Mouse (Mus musculus) forelimb bud, embryonic 11.5 days (tissue): ENCODE results near the gene Map3k15.

Source experiments
- DNase-seq: peaks from one replicate; pipeline ENCODE4 v3.0.0-alpha.2; 2012; ENCODE audit warnings: low read depth, low spot score

Map3k15 gene

DNA sequence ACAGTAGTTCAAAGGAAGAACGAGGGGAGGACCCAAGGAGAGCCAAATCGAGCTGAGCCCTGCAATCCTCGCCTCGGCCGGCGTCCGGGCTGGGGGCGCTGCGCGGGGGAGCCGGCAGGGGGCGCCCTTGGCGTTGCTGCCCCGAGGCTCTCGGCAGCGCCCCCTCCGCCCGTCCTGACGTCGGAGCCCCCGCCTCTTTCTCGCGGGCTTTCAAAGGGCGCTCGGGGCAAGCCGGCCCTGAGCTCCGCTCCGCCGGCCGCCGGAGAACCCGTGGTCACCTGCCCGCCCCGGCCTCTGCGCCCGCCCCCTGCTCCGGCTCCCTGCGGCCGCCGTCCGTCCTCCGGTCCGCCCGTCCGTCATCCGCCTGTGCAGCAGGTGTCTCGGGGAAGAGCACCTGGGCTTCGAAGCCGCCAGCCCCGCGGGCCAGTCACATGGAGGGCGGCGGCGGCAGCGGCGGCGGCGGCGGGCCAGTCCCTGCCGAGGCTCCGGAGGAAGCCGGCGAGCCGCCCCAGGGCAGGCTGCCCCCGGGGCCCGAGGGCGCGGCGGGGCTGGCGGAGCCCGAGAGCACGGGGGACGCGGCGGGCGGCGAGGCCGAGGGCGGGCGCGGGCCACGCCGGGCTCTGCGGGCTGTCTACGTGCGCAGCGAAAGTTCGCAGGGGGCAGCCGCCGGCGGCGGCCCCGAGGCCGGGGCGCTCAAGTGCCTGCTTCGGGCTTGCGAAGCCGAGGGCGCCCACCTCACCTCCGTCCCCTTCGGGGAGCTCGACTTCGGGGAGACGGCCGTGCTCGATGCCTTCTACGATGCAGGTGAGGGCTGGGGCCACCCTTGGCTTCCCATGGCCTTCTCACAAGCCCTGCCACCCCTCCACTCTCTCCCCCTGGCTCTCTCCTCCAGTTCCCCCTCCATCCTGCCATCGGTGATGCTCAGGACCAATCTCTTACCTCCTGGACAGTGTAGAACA lies at the start of gene Map3k15:
TSS of gene Map3k15 (plus strand) at position 432 of the 959 bp plus-strand sequence.
- peak; percentile 10 for DNase-seq

DNA sequence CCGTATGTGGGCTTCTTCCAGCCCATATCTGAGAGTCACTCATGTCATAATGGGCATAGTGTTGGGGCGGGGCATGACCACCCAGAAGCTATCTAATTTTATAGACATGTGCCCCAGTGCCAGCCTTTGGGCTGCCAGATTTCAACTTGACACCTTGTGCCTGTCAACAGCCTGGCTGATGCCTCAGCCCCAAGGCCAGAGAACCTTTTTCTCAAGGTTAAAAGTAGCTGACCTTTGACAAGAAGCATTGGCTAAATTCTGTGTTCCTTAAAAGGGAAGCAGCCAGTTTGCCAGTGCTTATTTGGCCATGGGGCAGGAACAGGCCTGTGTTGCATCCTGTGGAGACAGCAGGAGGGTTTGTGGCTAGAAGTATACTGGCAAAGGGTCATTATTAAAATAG lies 45.7 kb upstream of the Map3k15 start:
- no peak for DNase-seq

DNA sequence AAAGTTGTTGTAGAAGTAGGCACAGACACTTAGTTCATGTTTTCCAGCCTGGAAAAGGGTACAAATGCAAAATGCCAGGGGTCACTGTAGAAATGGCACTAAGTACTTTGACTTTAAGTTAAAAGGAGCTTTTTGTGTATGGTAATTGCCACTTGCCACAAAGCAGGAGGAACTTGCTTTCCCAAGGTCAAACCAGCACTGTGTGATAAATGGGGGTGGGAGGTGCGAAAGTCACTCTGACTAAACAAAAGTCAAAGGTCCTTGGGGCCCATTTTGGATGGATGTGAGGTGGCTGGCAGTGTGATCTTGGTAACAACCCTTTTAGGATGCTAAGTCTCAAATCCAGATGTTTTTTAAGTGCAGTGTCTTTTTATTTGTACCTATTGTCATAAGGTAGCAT lies 44.6 kb upstream of the Map3k15 start:
- no peak for DNase-seq

DNA sequence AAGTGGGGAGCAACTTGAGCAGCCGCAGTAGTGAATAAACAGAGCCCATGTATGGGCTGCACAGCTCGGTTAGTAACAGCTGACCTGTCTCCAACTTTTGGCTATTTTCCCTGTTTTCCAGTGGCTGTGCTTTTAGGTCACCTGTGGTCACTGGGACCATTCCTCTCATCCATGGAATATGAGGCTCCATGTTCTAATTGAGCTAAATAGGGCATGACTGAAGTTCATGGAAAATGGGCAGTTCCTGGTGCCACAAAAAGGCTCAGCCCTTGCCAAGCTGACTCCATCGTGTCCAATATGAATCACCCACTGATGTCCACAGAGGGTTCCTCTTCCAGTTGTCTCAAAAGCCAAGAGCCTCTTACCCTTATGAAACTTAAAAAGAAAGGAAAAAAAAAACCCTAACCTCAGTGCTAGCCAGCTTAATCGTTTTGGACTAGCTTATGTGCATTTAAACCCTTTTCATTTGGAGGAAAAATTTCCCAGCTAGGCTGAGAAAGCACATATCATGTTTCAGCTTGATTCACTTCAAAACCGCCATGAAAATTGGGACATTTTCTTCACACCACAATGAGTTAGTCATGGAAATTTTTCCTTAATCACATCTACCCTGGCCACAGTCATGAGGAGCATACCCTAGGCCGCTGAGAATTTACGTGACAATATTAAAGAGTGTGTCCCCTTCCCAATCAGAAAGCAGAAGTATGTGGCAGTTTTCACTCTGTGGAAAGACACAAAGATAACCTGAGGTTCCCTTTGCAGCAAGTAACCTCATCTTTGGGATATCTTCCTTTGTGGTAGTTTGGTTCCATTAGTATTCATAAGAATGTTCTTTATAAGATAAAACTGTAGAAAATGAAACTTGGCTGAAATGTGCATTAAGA lies 34.4 kb upstream of the Map3k15 start:
- no peak for DNase-seq

DNA sequence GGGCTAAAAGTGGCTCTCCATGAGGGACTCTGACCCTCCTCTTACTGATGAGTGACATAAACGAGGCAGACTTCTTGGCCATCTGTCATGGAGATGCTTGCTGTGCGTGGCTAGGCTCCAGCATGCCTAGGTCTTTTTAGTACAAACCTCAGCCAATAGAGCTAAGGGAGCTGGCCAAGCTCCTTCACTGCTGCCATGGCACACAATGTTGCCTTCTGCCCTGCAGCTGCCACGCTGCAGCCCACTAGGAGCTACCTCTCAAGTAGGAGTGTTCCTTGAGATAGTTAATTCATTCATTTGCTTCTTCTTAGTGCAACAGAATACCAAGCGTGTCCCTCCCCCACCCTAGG lies 33.8 kb upstream of the Map3k15 start:
- DNase-seq = no peak

DNA sequence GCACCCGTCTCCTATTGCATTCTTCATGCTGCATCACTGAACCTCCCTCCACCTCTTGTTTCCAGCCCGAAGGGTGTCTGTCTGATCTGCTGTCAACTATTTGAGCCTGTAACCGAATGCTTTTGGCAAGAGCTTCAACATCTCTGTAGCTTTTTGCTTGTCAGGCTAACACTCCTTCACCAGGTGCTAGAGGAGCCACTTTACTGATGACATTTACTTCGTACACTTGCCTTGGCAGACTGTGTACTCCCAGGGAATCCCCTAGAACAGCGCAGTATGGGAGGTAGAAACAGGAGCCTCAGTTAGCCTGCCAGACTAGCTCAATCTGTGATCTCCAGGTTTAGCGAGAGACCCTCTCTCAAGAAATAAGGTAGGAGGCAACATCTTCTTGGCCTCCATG lies 32.8 kb upstream of the Map3k15 start:
- DNase-seq = no peak

DNA sequence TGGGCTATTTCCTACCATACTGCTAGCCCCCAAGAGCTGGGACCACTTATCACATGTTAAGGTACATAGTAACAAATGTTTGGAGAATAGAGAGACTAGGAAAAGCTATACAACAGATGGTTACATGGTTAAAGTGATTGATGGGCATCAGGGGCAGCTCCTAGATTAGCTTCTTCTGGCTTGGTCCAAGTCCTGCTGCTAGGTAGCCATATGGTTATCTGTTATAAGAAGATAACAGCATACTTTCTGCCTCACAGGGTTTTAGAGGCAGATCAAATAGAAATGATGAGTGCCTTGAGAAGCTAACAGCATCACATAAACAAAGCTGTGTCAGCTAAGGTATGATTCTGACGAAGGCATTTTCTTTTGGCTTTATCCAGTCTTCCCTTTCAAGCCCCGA lies 26.8 kb upstream of the Map3k15 start:
- no peak for DNase-seq

DNA sequence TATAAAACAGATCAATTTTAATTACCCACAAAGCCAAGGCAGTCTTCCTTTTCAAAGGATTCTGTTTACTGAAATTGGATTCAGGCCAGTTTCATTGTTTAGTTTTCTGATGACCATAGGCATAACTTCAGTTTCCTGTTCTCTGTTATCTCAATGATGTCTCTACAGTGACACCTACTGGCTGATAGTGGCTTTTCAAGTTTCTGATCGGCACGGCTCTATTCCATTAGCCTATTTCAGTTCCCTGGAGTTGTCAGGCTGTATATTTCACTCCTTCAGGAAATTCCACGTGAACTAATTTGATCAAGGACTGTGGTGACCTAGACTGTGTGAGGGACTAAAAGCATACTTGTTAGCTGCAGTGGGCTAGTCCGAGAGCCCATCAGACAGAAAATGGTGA lies 25.0 kb upstream of the Map3k15 start:
- DNase-seq = peak; percentile 65

DNA sequence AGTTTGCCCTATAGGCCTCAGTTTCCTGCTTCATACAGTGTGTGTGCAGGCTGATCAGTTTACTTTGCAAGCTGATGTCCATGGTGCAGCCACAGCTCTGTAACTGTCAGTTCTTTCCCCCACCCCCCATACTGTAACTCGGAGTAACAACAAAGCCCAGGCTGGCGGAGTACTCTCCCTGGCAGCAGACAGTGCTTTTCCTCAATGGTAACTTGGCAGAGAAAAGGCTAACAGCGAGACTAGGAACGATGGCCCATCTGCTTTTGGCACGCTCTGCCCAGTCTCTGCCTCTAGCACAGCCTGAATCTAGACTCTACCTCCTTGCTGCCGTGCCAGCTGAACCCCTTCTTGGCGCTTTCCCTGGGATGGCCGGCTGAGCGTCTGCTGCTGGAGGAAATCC lies 24.3 kb upstream of the Map3k15 start:
- no peak for DNase-seq

DNA sequence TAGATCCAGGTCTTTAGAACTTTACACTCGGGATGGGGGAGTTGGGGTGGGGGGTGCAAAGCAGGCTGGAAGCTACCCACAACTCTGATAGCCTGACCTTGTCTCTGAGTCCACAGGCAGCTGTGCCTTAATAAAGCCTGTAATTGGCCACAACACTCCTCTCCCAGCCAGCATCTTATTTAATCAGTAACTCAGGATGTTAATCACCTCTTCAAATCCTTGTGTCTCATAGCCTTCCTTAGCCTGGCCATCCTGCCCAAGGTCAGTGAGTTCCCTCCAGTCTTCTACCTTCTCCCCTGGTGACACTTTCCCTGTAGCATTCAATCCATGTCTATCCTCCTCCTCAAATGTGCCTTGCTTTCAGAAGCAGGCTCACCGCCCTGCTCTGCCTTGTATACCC lies 19.2 kb upstream of the Map3k15 start:
- DNase-seq = no peak

DNA sequence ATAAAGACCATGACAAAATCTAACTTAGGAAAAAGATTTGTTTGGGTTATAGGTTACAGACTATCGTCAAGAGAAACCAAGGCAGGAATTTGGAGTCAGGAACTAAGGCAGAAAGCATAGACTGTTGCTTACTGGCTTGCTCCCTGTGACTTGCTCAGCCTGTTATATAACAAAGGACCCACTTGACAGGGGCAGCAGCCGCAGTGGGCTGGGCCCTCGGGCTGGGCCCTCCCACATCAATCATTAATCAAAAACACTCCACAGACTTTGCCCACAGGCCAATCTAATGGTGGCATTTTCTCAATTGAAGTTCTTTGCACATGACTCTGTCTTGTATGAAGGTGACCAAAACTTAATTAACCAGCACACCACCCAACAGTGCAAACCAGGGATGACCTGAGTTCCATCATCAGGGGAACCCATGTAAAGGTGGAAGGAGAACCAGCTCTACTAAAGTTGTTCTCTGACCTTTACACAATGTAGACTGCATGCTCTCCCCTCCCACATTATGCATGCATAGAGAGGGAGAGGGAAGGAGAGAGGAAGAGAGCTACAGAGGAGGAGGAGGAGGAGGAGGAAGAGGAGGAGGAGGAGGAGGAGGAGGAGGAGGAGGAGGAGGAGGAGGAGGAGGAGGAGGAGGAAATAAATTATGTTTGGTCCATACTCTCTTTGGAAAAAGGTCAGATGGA lies 17.0 kb upstream of the Map3k15 start:
- no peak for DNase-seq

DNA sequence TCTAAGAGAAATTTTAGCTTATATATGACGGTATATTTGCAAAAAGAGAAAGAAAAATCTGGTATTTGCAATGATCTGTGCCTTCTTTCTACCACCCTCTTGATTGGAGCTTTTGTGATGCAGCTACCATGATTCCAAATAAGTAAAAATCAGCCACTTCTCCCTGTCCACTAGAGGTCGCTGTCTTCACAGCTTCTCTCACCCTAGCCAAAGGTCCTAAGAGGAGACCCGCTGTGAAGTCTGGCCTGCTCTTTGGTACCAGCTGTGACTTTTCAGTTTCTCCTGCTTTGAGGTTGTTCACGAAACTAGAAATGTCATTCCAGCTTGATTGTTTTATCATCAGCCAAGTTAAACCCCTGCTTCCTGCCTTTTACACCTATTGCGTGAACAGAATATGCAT lies 14.5 kb upstream of the Map3k15 start:
- DNase-seq = peak; percentile 64

DNA sequence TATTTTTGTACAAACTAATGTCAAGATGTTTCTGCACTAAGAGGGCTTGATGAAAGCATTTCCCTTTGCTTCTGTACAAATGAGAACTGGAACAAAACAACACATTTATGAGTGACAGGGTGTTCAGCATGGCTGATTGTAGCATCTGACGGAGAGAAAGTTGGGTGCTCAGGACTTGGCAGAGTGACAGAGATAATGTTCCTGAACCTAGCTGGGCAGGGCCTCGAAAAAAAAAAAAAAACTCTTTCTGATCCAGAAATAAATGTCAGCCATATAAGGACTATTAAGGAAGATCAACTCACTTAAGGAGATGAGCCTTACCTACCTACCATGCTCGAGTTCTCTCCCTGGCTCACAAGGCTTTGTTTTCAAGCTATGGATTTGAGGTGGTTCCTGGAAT lies 12.0 kb upstream of the Map3k15 start:
- DNase-seq = no peak

DNA sequence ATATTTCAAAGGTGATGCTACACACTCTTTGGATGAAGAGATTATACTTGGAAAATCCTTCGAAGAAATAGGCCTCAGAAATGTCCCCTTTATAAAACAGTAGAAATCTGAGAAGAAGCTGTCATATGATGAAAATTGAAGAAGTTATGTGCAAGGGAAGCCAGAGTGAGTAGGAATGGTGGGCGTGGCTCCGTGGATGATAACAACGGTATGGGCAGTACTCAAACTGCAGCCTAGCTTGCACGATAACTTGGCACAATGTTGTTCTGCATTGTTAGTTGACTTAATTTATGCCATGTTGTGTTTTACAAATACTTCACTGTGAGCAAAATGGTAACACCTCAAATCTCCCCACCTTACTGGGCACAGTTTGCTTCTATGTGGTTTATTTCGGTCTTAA lies 7.6 kb downstream of the Map3k15 start:
- no peak for DNase-seq

DNA sequence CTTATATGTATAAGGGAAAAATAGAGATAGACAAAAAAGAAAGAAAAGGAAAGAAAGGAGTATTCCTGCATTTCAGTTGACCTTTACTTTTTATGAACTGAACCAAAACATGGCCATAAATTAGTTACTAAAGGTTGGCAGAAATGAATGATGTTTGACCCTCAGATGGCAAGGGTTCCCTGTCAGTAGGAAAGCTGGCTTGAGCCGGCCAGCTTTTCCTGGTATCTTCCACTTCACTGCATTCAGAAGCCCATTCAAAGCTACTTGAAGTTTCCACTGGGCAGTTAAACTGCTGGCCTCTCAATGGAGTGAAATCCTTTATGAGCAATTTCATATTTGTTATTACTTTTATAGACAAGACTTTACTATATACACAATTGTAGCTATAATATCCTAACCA lies 65.1 kb downstream of the Map3k15 start:
- DNase-seq = no peak

DNA sequence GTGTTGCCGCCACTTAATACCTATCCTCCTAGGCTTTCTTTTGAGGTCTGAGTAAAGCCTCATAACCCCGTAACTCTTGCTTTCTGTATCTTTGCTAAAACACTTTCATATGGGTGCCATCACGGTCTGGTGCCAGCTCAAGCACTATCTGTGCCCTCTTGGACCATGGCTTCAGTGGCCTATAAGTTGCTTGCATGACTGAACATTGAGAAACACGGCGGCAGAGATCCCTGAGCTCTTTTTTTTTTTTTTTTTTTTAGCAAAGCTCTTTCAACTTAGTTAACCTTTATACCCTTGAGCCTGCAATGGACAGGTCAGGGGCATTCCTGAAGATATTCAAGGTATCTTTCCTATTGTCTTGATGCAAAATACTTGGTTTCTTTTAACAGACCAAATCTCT lies 66.4 kb downstream of the Map3k15 start:
- DNase-seq = no peak

DNA sequence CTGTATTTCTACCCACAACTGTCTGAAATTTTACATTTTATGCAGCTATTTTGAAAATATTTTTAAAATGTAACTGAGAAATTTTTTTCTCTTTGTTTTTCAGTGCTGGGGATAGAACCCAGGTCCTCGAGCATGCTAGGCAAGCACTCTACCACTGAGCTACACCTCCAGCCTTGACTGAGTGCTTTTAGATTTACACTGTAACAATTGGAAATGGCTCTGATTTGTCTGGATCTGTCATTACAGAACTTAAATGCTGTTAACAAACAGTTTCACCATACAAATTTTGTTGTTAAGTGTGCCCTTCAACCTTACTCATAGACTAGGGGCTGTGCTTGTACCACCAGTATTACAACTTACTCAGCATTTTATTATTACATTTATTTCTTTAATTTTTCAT lies 103.7 kb downstream of the Map3k15 start:
- no peak for DNase-seq

DNA sequence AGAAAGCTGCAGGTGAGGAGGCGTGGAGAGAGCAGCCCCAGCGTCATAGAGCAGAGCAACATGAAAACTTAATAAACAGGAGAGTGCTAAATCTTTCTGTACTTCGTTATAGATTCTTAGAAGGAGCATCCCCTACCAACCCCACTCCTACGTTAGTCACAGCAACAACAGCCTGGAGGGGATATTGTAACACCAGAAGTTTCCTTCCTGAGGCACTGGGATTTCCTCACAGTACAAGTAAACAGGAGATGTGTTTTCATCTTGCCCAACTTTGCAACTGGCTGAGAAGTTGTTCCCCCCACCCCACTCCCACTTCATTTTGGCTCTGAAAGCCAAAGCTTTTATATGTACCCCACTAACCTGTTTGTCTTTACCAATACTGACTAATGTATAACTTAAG lies 119.6 kb downstream of the Map3k15 start:
- no peak for DNase-seq

DNA sequence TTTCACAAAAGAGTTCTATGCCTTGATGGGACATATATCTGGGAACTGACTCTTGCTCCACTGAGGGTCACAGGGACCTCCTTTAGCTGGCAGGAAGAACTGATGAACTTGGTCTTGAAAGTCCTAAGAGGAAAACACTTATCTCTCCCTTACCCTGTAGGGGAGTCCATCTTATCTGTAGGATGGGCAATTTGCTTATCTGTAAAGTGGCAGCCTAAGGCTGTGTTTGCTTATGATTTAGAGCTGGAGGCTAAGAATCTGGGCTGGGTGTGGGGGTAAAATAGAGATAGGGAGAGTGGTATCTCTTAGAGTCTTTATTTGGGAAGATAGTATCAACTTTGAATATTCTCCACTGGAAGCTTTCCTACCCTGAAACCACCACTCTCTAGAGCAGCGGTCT lies 125.5 kb downstream of the Map3k15 start:
- DNase-seq = no peak

DNA sequence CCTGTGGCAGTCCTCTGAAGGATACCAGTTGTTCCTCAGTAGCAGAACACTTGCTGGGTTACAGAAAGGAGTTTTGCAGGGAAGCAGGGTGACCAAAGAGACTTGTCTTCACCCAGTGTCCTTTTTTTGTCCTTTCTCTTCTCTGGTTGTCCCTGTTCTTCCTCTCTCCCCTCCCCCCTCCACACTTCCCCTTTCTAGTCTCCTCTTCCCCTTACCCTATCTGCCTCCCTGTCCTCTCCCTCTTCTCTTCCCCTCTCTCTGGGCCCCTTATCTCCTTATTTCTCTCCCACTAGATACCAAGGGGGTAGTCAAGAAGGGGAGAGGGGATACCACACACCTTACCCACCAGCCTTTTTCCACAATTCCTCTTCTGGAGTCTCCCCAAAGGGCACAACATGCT lies 127.8 kb downstream of the Map3k15 start:
- DNase-seq = no peak

DNA sequence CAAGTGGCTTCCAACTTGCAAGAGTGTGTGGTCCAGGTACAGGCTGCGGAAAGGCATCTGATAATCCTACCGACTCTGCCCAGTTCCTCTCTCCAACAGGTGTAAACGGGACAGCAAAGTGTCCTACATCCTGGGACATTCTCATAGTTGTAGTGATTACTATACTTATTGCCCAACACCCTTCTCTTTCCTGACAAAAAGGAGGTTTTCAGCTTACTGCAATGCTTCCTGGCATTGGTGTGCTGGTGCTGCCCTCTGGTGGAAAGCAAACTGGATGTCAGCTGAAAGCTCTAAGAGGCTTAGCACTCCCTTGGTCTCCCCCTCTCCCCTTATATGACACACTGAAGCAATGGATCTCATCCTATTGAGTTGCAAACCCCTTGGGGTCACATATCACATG lies 128.4 kb downstream of the Map3k15 start:
- peak; percentile 38 for DNase-seq
